Mouse (Mus musculus) layer of hippocampus, adult 9-11 months (tissue): Measurements from ENCODE around the gene Ptprd.
A peak's percentile ranks its signal among the peaks of the same experiment; 100 is the strongest.

Experiments
- DNase-seq: peaks from one replicate; pipeline ENCODE4 v3.0.0; 2022

Ptprd gene

DNA sequence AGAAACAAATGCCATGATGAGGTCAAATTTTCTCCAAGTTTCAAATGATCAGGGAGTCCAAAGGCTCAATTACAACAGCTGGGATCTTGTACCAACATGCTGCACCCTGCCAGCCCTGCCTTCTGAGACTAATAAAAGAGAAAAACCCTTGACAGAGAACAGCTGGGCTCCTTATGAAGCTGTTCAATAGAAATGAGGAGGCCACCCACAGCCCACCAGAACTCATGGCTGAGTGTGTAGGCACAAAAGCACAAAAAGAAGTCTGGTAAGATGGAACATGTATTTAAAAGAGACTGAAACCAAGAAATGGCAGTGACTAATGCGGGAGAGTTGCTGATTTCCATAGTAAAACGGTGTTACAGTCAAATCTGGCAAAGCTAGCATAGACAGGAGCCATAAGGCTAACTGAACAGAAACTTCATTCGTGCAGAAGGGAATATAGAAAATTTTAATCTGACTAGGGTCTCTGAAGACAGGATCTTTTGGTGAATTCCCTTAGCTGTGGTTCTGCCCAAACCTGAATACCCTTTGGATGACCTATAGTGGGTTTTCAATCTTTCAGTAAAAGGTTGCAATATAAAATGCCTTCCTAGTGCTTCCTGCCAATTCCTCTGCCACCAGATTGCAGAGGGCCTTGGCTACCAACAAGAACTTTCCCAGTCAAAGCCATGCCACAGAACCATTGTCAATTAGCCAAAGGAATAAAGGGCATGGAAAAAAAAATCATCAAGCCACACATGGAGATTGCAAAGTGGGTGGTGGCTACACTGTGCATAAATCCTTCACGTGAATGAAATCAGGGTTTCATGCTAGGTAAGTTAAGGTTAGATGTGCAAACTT lies 1841.5 kb downstream of the Ptprd start:
- DNase-seq, result peak; percentile 49

DNA sequence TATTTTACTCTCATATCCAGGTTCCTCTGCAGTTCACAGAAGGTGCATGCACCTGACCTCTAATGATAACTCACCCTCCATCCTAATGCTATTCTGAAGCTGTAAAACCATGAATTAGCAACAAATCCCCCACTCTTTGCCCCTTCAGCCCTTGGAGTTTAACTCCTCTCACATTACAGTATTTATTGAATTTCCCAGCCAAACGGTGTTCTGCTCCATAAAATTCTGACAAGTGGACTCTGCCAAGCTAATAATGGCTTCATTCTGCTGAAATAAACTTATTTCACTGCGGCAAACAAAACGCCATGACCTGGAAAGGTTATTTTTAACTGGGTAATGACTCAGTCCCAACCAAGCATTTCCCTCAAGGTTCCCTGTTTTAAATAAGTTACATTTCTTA lies 1842.7 kb downstream of the Ptprd start:
- no peak for DNase-seq

DNA sequence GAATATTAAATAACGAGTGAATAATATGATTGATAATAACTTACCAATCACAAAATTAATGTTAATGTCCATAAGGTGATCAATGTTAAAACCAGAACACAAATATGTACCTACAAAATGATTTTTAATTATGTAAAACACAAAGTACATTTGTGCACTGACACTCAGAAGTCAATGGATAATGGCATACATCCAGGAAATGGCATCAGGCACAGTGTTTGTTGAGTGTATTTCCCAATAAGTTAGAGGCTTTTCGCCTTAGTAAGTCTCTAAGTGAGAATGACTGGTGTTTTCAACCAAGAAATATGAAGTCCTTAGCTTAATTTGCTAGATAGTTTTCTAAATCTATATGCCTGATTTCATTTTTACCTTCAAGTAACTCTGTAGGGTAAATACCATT lies 1843.5 kb downstream of the Ptprd start:
- DNase-seq, result no peak

DNA sequence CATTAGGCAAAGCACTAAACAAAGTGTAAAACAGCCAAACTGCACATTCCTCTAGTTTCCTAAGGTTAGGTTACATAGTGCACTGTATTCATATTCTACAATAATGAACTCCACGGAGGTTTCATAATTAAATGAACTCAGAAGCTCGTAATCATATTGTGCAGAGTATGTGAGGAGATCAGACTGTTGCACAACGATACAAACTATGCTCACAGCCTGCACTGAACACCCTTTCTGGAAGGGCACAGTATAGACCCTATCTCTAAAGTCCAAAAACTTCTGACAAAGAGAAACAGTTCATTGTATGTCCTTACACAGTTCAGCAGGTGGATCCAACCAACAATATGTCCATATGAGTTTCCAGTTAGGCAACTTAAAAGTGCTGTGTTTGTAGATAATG lies 1844.5 kb downstream of the Ptprd start:
- no peak for DNase-seq

DNA sequence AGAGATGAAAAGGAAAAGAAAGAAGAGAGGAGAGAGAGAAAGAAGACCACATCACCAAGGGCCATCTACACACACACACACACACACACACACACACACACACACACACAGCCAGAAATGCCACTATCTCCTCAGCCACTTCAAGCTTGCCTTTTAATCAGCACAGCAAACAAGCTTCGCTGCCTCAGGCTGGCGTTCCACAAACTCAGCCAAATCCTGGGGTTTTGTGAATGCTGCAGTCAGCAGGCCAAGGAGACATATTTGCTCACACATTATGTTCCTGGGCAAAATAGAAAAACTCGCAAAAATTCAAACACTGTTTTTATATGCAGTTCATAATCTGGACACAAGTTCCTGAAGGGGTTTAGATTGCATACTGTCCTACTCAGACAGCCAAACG lies 1845.9 kb downstream of the Ptprd start:
- DNase-seq, result no peak

DNA sequence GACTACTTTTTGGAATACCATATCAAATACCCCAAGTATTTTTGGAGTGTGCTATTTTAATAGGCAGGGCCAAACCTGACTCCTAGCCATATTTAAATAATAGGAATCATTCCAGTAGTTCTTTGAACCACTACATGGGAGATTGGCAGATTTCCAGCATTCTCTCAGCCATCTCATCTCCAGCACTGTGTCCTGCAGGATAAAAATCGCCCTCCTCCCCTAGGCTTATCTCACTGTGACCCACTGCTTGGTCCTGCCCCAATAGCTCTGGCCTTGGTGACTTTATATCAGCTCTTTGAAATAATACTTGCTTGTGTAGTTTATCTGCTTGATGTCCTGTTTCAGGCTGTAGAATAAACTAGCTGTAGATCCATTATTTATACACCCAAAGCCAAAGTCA lies 1850.2 kb downstream of the Ptprd start:
- DNase-seq, result no peak

DNA sequence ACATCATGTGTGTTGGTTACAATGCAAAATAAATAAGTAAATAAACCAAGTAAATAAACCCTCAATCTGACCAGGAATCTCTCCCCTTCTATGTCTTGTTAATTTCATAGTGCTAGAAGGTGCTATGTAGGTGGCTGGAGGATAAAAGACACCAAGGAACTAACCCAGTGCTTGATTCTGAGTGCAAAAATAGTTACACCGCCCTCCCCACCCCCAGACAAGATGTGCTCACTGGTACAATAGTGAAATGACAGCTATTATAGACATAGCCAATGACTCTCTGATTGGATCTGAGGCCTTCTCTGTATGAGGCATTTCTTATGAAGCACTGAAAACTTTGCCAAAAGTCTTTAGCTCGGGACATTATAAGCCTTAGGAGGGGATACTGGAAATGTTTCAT lies 1857.6 kb downstream of the Ptprd start:
- DNase-seq, result no peak

DNA sequence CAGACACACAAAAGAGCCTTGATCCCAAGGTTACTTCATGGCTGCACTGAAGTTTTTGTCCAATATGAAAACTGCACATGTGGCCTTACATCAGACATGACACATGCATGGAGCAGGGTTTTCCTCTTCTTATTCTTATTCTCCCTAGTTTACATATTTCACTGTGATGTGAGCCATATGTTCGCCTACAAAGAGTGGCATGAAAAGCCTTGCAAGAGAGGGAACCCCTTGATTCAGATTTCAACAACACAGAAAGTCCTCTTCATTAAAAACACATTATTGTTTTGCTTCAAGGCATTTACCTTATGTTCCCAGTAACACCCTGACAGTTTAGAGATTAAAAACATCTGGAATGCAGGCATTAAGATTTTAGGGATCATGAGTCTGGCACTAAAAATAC lies 1859.3 kb downstream of the Ptprd start:
- no peak for DNase-seq

DNA sequence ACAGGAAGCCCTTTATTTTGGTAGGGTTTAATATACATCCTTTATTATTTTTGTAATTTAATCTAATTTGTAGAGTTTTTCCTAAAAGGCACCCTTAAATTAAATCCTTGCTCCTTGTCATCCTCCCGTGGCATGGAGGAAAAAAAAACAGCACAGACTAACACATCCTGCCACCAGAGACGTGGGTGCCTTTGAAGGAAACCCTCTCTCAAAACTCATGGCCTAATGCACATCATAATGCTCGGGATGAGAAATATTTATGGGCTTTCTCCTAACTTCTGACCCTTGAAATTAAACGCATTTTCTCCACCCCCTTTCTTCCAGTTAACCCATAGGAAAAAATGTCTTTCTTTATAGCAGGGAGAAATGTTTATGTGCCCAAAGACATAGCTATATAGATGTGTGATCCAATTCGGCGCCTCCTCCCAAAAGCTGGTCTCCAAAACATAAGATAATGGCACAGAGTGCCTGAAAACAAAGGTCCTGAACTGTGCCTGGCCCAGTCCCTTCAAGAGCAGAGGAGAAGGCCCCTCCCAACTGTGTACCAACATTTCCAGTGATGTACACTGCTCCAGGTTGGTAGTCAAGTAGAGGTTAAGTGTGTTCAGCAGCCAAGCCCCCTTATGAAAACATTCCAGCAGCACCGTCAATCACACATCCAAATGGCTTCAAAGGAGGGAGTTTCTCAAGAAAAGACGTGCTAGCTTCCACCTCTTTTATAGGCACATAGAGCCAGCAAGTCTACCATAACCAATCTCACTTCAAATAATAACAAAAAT lies 1860.4 kb downstream of the Ptprd start:
- no peak for DNase-seq

DNA sequence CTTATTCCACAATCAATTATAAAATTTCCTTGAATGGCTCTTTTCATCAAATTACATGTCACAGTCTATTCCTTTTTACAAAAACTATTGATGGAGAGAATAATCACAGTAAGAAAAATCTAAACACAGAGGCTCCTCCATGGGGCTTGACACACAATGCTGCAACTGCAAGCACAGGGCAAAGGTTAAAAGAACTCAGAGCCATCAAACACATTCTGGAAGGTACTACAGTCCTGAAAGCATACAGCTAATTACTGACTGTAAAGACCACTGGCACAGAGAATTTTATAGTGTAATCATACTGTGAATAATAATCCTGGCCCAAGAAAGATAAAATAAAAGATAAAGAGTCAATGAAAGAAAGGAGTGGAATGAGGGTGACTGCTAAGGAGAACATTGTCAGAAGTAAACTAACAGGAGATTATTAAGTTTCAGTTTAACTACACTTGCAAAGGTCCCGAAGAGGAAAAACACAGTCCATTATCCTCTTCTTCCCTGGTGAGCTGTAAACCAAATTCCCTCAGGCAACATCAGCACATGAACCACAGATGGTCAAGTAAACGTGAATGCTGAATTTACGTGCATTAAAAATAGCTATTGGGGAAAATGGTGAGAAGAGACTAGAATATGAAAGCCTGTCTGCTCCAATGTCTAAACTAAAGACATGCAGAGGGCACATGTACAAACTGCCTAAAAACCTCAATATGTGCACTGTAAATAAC lies 1861.4 kb downstream of the Ptprd start:
- DNase-seq, result no peak

DNA sequence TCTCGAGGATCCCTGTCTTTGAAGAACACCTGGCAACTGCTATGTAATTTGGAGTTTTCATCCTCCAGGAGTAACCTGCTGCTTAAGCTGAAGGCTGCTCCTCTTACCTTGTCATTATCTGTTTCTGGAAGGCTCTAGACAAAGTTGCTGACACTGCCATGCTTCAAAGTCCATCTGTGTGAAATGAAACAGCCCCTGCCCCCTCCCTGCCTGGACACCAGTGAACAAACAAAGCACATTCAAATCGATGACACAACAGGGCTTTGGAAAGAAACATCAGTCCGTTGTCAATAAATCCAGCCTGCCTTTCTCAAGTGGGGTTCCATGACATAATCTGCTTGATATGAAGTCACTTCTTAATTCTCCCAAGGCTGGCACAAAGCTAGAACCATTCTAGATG lies 1867.7 kb downstream of the Ptprd start:
- DNase-seq, result peak; percentile 59

DNA sequence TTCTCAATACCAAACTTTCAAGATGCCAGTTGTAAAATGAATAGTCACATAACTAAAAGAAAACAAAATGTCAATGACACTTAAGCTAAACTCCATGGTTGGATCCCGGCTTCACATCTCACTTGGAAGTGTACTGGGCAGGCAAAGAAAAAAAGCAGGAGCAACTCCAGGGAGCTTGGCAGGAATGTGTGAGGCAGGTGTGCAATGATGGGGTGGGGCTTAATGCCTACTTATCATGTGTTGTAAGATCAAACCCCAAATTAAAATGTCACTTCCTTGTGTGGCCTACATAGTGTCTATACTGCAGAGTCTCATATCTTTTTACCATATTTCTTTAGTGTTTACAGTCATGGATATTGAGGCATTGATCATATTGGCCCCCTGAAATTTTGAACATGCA lies 1873.8 kb downstream of the Ptprd start:
- no peak for DNase-seq

DNA sequence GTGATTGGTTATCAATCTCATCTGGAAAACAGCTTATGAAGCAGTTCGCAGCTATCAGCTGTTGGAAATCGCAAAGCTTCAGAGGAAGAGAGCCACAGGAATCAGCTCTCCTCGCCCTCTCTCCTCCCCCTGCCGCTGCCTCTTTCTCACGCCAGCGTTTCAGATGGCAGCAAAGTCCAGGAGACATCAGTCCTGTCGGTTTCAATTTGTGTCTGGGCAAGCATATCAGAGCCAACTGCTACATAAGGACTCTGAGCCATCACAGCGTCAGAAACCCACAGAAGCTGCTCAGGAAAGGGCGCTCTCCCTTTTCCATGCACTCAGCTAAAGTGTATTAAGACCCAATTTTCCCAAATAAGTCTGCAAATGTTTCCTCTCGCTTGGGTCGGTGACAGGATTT lies 1884.4 kb downstream of the Ptprd start:
- DNase-seq, result no peak

DNA sequence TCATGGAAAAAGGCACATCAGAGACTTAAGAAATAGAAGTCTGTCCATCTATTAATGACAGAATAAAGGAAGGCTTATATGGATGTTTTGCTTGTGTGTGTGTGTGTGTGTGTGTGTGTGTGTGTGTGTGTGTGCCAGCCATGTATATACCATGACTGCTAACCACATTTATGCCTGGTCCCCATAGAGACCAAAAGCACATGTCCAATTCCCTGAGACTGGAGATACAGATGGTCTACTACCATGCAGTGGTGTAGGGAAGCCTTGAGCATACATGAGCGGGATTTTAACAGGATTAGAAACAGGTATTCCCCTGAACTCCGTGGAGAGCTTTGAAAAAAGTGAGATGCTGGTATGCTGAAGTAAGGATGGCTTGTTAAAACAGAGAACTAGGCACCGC lies 1886.1 kb downstream of the Ptprd start:
- no peak for DNase-seq

DNA sequence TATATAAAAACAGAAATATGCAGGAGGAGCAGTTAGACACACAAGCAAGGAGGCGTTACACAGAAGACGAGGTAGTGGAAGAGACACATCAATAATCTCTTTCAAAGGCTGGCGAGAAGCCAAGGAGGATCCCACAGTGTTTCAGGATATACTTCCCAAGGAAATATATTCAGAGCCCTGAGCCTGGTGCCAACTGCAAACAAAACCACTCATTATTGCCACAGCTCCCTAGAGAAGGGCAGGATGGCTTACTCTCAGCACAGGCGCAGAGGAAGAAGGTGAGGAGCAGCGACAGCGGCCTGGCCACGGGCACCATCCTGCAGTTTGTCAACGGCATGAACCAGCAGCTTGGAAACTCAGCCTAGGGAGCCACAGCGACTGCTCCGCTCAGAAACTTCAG lies 1886.8 kb downstream of the Ptprd start:
- DNase-seq, result no peak

DNA sequence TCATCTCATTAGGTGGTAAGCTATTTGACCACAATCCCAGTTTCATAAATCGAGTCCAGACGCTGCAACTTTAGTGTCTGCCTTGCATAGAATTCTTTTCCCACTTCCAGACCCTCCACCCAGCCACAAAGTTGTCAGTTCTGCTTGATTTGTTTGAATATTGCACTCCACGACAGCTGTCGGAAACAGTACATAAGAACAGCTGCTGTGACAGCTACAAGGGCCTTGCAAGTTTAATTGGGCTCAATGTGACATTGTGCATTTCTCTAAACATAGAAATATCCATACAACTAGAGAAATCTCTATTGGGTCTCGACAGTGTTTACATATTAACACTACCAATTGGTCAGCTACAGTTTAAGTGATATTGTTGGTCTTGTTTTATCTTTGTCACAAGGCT lies 1887.3 kb downstream of the Ptprd start:
- no peak for DNase-seq

DNA sequence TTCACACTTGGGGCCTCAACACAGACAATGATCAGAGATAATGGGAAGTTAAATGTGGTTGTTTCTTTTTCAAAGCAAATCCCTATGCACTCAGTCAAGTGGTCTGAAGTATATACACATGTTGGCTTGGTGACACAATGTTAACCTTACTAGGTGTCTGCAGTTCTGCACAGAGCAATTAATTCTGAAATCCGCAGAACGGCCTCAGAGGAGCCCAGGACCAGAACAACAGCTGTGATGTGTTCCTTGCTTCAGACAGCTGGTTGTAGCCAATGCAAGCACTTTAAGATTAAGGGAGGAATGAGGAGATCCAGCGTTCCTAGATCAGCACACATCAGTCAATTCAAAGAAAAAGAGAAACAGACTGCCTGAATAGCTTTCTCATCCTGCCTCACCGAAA lies 1891.9 kb downstream of the Ptprd start:
- no peak for DNase-seq

DNA sequence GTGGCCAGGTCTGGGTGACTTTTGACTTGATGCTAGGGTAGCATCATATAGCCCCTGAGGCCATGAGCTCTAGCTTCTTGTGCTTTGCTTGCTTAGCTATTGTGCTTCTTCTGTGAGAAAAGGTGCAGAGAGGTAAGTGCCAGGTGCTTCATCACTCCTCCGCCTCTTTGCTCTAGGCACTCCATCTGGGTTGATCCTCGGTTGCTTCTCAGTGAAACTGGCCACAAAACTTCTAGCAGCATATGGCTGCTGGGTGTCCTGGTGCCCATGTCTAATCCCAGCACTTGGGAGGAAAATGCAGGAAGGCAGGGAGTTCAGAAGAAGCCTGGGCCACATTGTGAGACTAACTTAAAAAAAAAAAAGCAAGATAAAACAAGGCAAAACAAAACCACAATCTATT lies 1895.8 kb downstream of the Ptprd start:
- DNase-seq, result no peak

DNA sequence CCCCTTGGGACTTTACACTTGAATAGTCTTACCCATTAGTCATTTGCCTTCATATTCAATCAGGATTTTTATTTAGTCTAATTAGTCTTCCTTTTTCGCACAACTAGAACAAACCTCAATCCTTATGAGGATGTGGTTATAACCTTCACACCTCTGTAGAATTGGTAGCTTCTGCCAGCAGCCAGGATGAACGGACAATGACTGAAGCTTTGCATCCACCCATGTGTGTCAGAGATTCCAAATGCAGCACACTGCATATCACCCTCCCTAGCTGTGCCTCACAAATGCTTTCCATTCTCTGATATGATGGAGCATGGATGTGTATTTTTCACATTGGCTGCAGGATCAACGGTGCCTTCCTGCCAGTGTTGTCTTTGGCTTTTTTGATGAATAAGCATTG lies 1898.0 kb downstream of the Ptprd start:
- DNase-seq, result no peak

DNA sequence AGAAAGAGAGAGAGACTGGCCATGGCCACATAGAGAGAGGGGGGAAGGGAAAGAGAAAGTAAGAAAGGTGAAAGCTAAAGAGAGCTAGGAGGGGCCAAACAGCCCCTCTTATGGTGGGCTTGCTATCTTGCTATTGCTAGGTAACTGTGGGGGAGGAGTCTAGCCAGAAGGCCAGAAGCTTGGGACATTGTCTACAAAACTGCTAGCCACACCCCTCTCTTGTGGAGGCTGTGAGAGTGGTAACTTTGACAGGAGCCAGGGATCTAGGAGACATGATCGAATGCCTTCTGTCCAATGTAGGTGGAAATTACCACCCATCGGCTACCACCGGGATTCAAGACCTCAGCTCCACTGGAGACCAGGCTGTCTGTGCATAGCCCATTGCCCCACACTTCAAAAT lies 1899.2 kb downstream of the Ptprd start:
- DNase-seq, result no peak

DNA sequence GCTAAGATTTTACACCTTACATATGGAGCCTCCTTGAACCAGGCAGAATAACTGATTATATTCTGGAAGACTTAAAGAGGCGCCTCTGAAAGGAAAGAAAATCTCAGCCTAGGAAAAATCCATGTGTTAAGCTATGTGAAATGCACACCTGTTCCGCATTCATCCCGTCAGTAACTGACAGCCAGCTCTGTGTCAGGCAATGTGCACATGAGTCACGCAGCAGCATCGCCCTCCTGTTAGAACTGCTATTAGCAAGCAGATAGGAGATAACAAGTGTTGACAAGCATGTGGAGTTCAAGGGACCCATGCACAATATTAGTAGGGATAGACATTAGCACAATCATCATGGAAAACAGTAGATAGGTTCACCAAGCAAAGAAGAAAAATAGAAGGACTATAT lies 1905.8 kb downstream of the Ptprd start:
- no peak for DNase-seq

DNA sequence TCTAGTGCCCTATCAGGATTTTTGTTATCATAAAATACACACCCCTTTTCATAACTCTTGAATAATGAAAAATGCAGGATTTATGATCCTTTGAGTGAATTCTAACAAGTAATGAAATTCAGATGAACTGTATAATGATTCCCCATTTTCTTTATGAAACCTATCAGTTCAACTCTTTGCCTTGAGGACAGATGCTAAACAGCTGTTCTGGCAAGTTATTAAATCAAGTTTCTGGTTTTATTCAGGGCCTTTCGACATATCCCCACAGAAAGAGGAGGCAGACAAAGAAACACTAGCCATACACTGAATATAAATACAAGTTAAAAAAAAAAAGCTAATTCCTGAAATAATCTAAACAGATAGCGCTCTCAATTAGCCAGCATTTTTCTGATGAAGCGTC lies 1914.4 kb downstream of the Ptprd start:
- no peak for DNase-seq

DNA sequence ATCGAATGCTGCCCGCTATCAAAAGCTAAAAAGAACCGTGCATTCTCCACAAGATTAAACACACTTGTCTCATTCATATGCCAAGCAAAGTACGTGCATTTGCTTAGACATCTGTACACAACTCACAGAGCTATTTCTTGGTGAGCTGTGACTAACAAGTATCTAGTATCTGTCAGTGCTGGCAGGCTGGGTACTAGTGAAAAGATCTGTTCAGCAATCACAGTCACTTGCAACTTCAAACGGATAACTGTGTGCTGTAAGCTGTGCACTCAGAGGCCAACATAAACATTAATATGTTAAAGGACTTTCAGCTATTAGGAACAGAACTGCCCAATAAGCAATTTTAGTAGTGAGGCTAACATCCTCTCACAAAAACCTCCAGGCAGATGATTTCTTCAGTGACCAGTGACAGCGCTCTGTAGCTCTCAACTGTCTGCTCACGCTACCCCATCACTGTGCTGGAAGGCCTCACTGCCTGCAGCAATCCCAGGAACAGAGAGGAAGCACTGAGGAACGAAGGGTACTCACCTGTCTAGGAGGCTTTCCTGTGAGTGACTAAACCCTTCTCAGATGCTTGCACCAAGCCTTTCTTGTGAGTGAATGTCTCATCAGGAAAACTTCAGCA lies 1918.9 kb downstream of the Ptprd start:
- peak; percentile 18 for DNase-seq

DNA sequence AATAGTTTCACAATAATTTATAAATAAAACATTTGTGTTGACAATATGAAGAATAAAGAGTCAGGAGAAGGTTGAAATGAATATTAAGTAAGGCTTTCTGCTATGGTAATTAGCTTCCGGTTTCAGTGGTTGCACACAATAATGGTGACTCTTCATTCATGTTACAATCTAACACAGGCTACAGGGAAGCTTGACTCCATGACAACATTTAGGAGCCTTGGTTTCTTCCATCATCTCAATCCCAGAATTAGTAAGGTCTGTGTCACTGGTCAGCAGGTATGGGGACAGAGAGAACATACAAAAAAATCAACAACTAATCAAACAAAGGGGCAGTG lies 1921.3 kb downstream of the Ptprd start:
- DNase-seq, result no peak
